Mouse (Mus musculus) midbrain, embryonic 15.5 days (tissue): ENCODE data around the gene Rnf151. TPM values are rescaled to one million over a fixed set of nuclear protein-coding genes. Genes with fewer than 3 reads are reported as not detected.

Experiments used
- ATAC-seq: fragments of 200-750 bp; cut with Nextera tagmentation; replicated peaks from 2 replicates; pipeline ENCODE4 v1.8.0; 2017; ENCODE audit warnings: moderate TSS enrichment
- H3K27ac ChIP-seq: fragments of 300-500 bp; sonication (generic); 2 replicates; pipeline ENCODE4 v1.5.1; 2015; ENCODE audit warnings: mild to moderate bottlenecking, inconsistent platforms
- H3K27me3 ChIP-seq: fragments of 300-500 bp; sonication (generic); replicated peaks from 2 replicates; pipeline ENCODE4 v1.6.1; 2015; ENCODE audit warnings: inconsistent platforms
- H3K36me3 ChIP-seq: fragments of 300-500 bp; sonication (generic); replicated peaks from 2 replicates; pipeline ENCODE4 v1.6.1; 2015; ENCODE audit warnings: inconsistent platforms
- H3K4me1 ChIP-seq: fragments of 300-500 bp; sonication (generic); 2 replicates; pipeline ENCODE4 v1.6.1; 2015; ENCODE audit warnings: inconsistent platforms
- H3K4me2 ChIP-seq: fragments of 300-500 bp; sonication (generic); 2 replicates; pipeline ENCODE4 v1.6.1; 2015; ENCODE audit warnings: inconsistent platforms, mild to moderate bottlenecking, moderate library complexity
- H3K4me3 ChIP-seq: fragments of 300-500 bp; sonication (generic); 2 replicates; pipeline ENCODE4 v1.5.1; 2015; ENCODE audit warnings: mild to moderate bottlenecking, inconsistent platforms
- H3K9ac ChIP-seq: fragments of 300-500 bp; sonication (generic); 2 replicates; pipeline ENCODE4 v1.6.1; 2015; ENCODE audit warnings: mild to moderate bottlenecking, inconsistent platforms
- H3K9me3 ChIP-seq: fragments of 300-500 bp; sonication (generic); 2 replicates; pipeline ENCODE4 v1.6.1; 2016; ENCODE audit warnings: inconsistent platforms
- WGBS: fragments of 180-500 bp; shearing (Covaris S2); methylation state at CpG from one replicate; pipeline ENCODE4 v1.1.7; 2015; ENCODE audit warnings: mixed read lengths; 5-methylcytosine and 5-hydroxymethylcytosine counted together
- polyA plus RNA-seq: library from polyadenylated mRNA; unstranded; fragments of >200 nt; fragmentation: Nextera tagmentation; extraction: Ambion mirVana; gene quantifications from 2 replicates; pipeline ENCODE4 v1.2.1, GENCODE M21; 2015

The Rnf151 gene
- polyA plus RNA-seq, 1 experiment from 2014 or later, result not detected

DNA sequence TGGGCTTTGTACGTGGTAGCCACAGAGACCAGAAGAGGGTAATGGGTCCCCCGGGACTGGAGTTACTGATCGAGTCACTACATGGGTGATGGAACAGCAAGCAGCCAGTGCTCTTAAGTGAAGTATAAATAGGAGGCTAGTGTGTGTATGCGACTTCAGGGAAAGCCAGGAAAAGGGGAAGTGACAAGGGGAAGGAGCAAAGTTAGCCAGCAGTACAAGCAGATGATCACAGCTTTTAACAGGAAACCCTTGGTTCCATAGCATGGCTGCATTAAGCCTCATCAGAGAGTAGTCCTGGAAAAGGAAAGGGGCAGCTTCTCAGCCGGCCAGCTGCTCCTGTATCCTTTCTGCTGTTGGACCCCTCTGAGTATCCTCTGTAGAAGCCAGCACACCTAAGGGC is 25.5 kb downstream of the Rnf151 start:
- Histone ChIP-seq H3K9ac (no peak overlapping the region), H3K4me3 (no peak overlapping the region), H3K27ac (no peak overlapping the region), H3K4me2 (no peak overlapping the region), H3K9me3 (no peaks in the 10 kb centered on the region), H3K27me3 (peaks cover 7% of the 10 kb centered on the region), H3K4me1 (peaks cover 52% of the 10 kb centered on the region), H3K36me3 (peaks cover 4% of the 10 kb centered on the region; the same call in 1 of the 2 replicates)
- no peak for ATAC-seq
- 86% methylated on average over 5 of the region's 5 CpGs for WGBS

DNA sequence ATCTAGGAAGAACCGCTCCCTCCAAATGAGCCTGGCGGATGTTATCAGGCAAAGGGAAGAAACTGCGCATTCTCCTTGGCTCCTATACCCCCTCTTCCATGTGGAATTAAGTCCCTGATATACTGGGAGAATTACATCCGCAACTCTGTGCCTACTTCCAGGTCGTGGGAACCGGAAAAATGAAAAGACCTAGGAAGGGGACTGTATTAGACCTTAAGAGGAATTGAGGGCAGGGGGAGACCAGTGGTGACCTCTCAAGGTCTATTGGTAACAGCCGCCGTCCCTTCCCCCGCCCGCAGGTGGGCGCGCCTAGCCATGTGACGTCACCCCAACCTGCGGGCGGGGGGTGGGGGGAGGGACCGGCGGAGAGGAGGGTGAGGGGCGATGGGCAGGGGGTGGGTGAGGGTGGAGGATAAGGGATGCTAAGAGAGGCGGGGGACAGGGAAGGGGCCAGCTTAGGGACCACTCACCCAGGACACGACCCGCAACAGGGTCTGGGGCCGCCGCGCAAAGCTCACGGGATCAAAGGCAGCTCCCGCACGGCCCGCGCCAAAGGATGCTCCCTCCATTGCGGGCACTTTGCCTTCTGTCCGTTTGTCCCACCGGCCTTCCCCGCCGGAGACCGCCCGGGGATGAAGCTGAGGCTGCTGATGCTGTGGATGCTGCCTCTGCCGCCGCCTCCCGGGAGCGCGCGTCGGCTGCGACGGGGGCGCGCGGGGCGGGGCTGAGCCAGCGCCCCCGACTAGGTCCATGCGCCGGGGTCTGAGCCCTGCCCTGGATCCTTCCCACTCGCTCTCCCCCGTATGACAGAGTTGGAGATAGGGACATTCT is 28.4 kb downstream of the Rnf151 start, which contains the start of gene Syngr3:
Syngr3 (minus strand) TSS at position 705 of the 831 bp plus-strand sequence.
- Histone ChIP-seq H3K27me3 (peaks cover 7% of the 10 kb centered on the region), H3K4me3 (peak within 1 kb of the TSS; percentile 81), H3K4me2 (peak within 1 kb of the TSS; percentile 63), H3K27ac (peak within 1 kb of the TSS; percentile 91), H3K9ac (peak within 1 kb of the TSS; percentile 94), H3K36me3 (peaks cover 4% of the 10 kb centered on the region; the same call in 1 of the 2 replicates), H3K9me3 (no peaks in the 10 kb centered on the region), H3K4me1 (peaks cover 39% of the 10 kb centered on the region)
- WGBS, result under 1% methylated on average over 55 of the region's 55 CpGs
- ATAC-seq, result peak; percentile 71

DNA sequence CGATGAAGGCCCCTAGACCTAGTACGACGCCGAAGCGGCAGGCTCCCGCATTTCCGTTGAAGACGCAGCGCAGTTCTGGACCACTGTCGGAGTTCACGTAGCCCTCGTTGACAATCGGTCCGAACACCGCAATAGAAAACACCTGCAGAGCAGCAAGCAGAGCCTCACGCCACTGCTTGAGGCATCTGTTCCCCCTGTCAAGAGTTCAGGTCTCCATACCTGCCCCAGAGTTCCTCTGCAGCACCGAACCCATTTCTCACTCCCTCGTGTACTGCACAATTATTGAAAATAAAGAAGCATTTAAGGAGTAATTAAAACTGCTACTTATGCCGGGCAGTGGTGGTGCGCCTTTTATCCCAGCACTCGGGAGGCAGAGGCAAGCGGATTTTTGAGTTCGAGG is 30.3 kb downstream of the Rnf151 start:
- peaks cover 35% of the 10 kb centered on the region for H3K4me1 ChIP-seq
- H3K9ac ChIP-seq, result peak overlapping the region; percentile 42
- H3K4me2 ChIP-seq, result peak overlapping the region; percentile 63
- H3K9me3 ChIP-seq, result no peaks in the 10 kb centered on the region
- peak overlapping the region; percentile 81 for H3K4me3 ChIP-seq
- peaks cover 7% of the 10 kb centered on the region for H3K27me3 ChIP-seq
- WGBS, result 19% methylated on average over 23 of the region's 23 CpGs
- H3K36me3 ChIP-seq, result peaks cover 2% of the 10 kb centered on the region; the same call in 1 of the 2 replicates
- ATAC-seq, result no peak
- no peak overlapping the region for H3K27ac ChIP-seq

DNA sequence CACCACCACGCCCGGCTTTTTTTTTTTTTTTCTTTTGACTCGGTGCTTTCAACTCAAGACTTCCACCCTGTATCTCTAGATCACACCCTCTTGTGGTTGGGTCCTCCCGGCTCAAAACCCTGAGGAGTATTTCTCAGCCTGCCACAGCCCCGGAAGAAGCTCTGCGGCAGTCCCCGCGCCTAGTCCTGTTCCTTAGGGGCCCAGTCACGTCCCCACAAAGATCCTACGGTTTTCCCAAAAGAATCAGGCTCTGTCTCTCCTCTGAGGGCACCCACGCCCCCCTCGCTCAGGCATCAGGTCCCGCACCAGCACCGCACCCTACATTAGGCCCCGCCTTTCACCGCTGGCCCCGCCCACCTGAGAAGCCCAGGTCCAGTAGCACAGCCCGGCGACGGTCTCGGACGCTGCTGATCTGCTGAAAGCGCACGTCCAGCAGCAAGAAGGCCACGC is 30.7 kb downstream of the Rnf151 start:
- H3K9ac ChIP-seq, result peak overlapping the region; percentile 42
- H3K4me1 ChIP-seq, result peaks cover 35% of the 10 kb centered on the region
- 3% methylated on average over 25 of the region's 25 CpGs for WGBS
- ATAC-seq, result no peak
- H3K27me3 ChIP-seq, result peaks cover 7% of the 10 kb centered on the region
- peak overlapping the region; percentile 81 for H3K4me3 ChIP-seq
- H3K4me2 ChIP-seq, result peak overlapping the region; percentile 63
- H3K27ac ChIP-seq, result no peak overlapping the region
- H3K36me3 ChIP-seq, result no peaks in the 10 kb centered on the region
- H3K9me3 ChIP-seq, result no peaks in the 10 kb centered on the region

DNA sequence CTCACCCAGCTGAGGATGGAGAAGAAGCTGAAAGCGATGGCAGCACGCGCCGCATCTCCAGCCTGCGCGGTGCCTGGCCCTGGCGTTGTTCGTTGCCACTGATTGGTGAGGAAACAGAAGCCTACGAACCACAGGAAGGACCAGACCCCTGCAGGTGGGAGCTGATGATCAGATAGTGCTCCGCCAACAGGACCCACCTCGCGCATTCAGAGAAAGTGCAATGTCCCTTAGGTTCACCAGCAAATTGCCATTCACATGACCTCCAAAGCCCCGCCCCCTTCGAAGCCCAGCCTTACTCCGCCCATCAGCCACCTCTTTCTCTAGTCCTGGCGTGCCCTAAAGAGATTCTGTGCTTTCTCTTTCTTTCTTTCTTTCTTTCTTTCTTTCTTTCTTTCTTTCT is 31.3 kb downstream of the Rnf151 start:
- H3K4me2 ChIP-seq, result no peak overlapping the region
- 24% methylated on average over 16 of the region's 16 CpGs for WGBS
- peaks cover 1% of the 10 kb centered on the region for H3K36me3 ChIP-seq
- no peak for ATAC-seq
- no peak overlapping the region for H3K27ac ChIP-seq
- H3K4me1 ChIP-seq, result peaks cover 35% of the 10 kb centered on the region
- peaks cover 7% of the 10 kb centered on the region for H3K27me3 ChIP-seq
- H3K9ac ChIP-seq, result no peak overlapping the region
- no peak overlapping the region for H3K4me3 ChIP-seq
- H3K9me3 ChIP-seq, result no peaks in the 10 kb centered on the region

DNA sequence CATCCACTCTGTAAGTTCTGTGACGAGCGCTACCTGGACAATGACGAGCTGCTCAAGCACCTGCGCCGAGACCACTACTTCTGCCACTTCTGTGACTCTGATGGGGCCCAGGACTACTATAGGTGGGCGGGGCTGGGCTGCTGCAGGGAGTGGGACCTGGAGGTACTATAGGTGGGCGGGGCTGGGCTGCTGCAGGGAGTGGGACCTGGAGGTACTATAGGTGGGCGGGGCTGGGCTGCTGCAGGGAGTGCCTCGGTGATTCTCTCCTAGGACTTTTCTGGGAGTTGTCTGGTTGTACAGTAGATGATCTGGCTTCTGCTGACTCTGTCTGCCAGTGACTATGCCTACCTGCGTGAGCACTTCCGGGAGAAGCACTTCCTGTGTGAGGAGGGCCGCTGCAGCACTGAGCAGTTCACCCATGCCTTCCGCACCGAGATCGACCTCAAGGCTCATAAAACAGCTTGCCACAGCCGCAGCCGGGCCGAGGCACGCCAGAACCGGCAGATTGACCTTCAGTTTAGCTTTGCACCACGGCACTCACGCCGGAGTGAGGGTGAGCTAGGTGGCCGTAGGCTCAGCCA is 40.3 kb downstream of the Rnf151 start:
- no peak for ATAC-seq
- no peaks in the 10 kb centered on the region for H3K27me3 ChIP-seq
- H3K4me3 ChIP-seq, result no peak overlapping the region
- peaks cover 39% of the 10 kb centered on the region for H3K36me3 ChIP-seq
- peaks cover 2% of the 10 kb centered on the region; the same call in 1 of the 2 replicates for H3K4me1 ChIP-seq
- no peak overlapping the region for H3K9ac ChIP-seq
- no peaks in the 10 kb centered on the region for H3K9me3 ChIP-seq
- no peak overlapping the region for H3K4me2 ChIP-seq
- H3K27ac ChIP-seq, result no peak overlapping the region
- 92% methylated on average over 24 of the region's 24 CpGs for WGBS

DNA sequence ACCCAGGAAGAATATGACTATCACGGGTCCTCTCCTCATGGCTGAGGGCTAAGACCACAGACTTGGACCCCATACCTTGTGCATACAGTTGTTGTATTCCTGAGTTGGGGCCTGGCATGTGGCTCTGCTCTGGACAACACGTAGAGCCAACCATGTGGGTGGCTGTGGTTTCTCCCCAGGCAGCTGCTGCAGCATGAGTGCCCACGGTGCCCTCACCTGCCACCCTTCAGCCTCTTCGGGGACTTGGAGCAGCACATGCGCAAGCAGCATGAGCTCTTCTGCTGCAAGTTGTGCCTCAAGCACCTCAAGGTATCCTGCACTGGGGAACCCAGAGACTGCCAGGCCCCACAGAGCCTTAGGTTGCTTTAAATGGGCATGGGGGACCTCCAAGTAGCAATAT is 41.0 kb downstream of the Rnf151 start:
- 97% methylated on average over 5 of the region's 5 CpGs for WGBS
- peaks cover 8% of the 10 kb centered on the region for H3K4me1 ChIP-seq

DNA sequence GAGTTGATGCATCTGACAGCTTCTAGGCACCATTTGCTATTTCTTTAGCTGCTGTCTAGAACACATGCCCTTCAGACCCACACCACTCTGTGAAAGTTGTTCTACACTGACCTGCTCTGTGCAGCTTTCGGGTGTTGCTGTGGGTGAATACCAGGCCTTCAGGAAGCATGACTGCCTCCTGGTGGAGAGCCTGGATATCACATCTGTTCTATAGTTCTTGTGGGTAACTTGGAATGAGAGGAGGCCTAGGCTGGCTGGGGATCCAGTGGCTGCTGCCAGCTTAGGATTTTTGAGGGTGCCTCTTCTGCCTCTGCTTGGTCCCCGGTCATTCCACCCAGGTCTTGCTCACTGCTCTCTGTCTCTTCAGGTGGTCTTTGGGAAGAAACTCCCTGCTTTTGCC is 41.7 kb downstream of the Rnf151 start:
- ATAC-seq, result no peak
- Histone ChIP-seq H3K4me1 (peaks cover 15% of the 10 kb centered on the region), H3K9me3 (no peaks in the 10 kb centered on the region), H3K4me3 (no peak overlapping the region), H3K9ac (no peak overlapping the region), H3K36me3 (peaks cover 35% of the 10 kb centered on the region), H3K4me2 (no peak overlapping the region), H3K27me3 (no peaks in the 10 kb centered on the region), H3K27ac (no peak overlapping the region)
- 63% methylated on average over 2 of the region's 2 CpGs for WGBS

More for the DNA sequence above, 41.0 kb downstream of the Rnf151 start:
- no peak overlapping the region for H3K4me2 ChIP-seq
- no peaks in the 10 kb centered on the region for H3K27me3 ChIP-seq
- H3K27ac ChIP-seq, result no peak overlapping the region
- peaks cover 39% of the 10 kb centered on the region for H3K36me3 ChIP-seq
- no peak overlapping the region for H3K4me3 ChIP-seq
- H3K9ac ChIP-seq, result no peak overlapping the region
- H3K9me3 ChIP-seq, result no peaks in the 10 kb centered on the region
- ATAC-seq, result no peak

DNA sequence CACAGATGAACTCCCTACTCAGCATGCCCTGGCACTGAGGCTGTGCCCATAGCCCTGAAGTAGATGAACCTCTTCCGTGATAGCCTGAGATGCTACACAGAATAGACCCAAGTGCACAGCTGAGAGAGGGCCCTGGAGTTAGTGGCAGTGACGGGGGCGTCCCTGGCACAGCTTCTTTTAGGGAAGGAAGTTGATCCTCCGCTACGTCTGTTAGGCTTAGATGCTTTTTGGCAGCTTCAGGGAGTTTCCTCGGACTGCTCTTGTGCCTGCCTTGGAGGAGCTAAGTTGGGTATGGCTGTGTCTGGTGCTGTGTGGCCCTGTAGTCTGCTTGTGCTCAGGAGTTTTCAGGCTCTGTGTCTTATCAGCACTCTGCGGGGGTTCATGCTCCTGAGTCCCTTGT is 43.6 kb downstream of the Rnf151 start:
- H3K27ac ChIP-seq, result no peak overlapping the region
- no peaks in the 10 kb centered on the region for H3K27me3 ChIP-seq
- H3K9ac ChIP-seq, result no peak overlapping the region
- no peak overlapping the region for H3K4me3 ChIP-seq
- no peak for ATAC-seq
- 84% methylated on average over 7 of the region's 7 CpGs for WGBS
- H3K36me3 ChIP-seq, result peaks cover 16% of the 10 kb centered on the region; the same call in 1 of the 2 replicates
- no peaks in the 10 kb centered on the region for H3K9me3 ChIP-seq
- H3K4me1 ChIP-seq, result peaks cover 26% of the 10 kb centered on the region
- H3K4me2 ChIP-seq, result no peak overlapping the region

DNA sequence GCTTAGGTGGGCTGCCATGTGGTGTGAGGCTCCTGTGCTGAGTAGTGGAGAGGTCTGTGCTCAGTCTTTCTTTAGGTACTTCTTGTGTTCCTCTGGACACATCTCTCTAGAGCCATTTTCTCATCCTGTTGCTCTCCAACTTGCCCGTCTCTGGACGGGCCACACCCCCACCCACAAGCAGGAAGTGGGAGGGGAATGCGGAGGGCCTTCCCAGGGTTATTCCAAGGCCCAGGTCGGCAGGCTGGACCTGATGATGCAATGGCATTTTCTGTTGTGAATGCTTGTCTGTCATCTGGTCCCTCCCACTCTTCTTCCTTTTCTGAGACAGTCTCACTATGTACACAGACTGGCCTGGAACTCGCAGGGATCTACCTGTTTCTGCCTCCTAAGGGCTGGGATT is 45.7 kb downstream of the Rnf151 start:
- Histone ChIP-seq H3K9ac (no peak overlapping the region), H3K4me2 (no peak overlapping the region; the same call in 1 of the 2 replicates), H3K27me3 (no peaks in the 10 kb centered on the region), H3K4me1 (peaks cover 33% of the 10 kb centered on the region), H3K27ac (no peak overlapping the region), H3K4me3 (no peak overlapping the region), H3K9me3 (no peaks in the 10 kb centered on the region), H3K36me3 (0 out of 2 replicates have a peak, but pooled peaks cover 3% of the 10 kb centered on the region)
- no peak for ATAC-seq
- 44% methylated on average over 5 of the region's 5 CpGs for WGBS

DNA sequence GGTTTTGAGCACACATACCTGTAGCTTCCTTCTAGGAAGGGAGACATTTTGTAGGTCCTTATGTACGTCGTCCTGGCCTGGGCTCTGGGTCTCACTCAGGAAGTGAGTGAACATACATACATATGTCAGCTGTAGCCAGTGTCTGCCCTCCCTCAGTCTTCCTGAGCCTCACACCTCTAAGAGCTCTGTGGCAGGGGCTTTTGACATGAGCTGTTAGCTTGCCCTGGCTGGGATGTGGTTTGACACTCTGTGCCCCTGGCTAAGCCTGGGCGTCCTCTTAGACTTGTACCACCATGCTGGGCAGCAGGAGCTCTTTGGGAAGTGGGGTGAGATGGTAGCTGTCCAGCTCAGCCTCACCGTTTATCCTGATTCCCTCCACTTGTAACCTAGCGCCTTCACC is 46.5 kb downstream of the Rnf151 start:
- peak overlapping the region; percentile 88; the same call in 1 of the 2 replicates for H3K4me2 ChIP-seq
- no peak for ATAC-seq
- no peaks in the 10 kb centered on the region for H3K36me3 ChIP-seq
- no peaks in the 10 kb centered on the region for H3K27me3 ChIP-seq
- 0 out of 2 replicates have a peak overlapping the region, but pooled peaks have one; percentile 8 for H3K9ac ChIP-seq
- H3K27ac ChIP-seq, result no peak overlapping the region
- 76% methylated on average over 5 of the region's 5 CpGs for WGBS
- H3K4me1 ChIP-seq, result peaks cover 33% of the 10 kb centered on the region
- H3K4me3 ChIP-seq, result no peak overlapping the region
- no peaks in the 10 kb centered on the region for H3K9me3 ChIP-seq

DNA sequence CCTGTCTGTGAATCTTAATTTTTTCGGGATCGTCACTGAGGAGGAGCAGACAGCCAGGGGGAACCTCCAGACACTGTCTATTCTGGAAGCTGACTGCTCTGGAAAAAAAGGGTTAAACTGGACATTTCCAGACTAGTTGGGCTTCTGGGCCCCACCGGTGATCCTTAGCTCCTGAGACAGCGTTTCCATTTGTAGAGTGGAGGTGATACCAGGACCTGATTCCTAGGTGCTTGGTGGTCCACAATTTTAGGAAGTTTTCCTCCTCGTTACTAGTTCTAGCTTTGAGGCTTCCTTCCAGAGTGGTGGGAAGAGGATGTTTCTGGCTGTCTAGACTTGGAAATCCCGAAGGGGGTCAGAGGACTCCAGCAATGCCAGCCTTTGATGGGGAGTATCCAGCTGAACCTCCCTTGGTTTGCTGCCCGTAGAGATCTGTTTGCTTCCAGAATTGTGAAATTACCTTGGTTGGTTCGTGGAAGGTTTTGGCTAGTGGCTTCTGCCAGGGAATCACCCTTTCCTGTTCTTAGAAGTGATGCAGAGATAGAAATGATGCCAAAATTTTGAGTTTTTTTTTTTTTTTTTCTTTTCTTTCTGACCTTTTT is 47.5 kb downstream of the Rnf151 start:
- H3K4me2 ChIP-seq, result peak overlapping the region; percentile 88
- H3K36me3 ChIP-seq, result no peaks in the 10 kb centered on the region
- 12% methylated on average over 8 of the region's 8 CpGs for WGBS
- no peaks in the 10 kb centered on the region for H3K27me3 ChIP-seq
- H3K4me3 ChIP-seq, result peak overlapping the region; percentile 90
- ATAC-seq, result no peak
- peak overlapping the region; percentile 98 for H3K9ac ChIP-seq
- peaks cover 31% of the 10 kb centered on the region for H3K4me1 ChIP-seq
- no peaks in the 10 kb centered on the region for H3K9me3 ChIP-seq
- H3K27ac ChIP-seq, result peak overlapping the region; percentile 91
